Mouse (Mus musculus): Measurements from ENCODE around the gene Abhd12. TPM values are rescaled to one million over a fixed set of nuclear protein-coding genes. Genes with fewer than 3 reads are reported as not detected.

The Abhd12 gene
- polyA plus RNA-seq, 1 experiment from 2014 or later, result 37.5 TPM

GRCm38 (mm10) chr2:150834616-150835015 is 69.9 kb downstream of the Abhd12 start:
- Histone ChIP-seq H3K4me2 (no peak overlapping the region), H3K27ac (ENCODE audit: low read depth, low read length) (no peak overlapping the region), H3K27me3 (replicated peaks; ENCODE audit: control insufficient read depth, insufficient read depth, low read length) (no peaks in the 10 kb centered on the region), H3K4me3 (ENCODE audit: low read depth, low read length) (no peak overlapping the region), H3K36me3 (ENCODE audit: control insufficient read depth, insufficient read depth, low read length) (peaks cover 19% of the 10 kb centered on the region), H3K4me1 (replicated peaks; ENCODE audit: control insufficient read depth, insufficient read depth, low read length) (no peaks in the 10 kb centered on the region), H3K9ac (ENCODE audit: low read depth, low read length) (no peak overlapping the region), H3K9me3 (ENCODE audit: control insufficient read depth, low read length) (no peaks in the 10 kb centered on the region)
- ATAC-seq (replicated peaks; ENCODE audit: low FRiP score) (no peak), DNase-seq (ENCODE audit: low spot score) (no peak)
- 92% methylated on average over 7 of the region's 7 CpGs for WGBS

- ATAC-seq (replicated peaks; ENCODE audit: low FRiP score), result no peak
- no peak overlapping the region for H3K9ac ChIP-seq (ENCODE audit: low read depth, low read length)
- no peaks in the 10 kb centered on the region for H3K27me3 ChIP-seq (replicated peaks; ENCODE audit: control insufficient read depth, insufficient read depth, low read length)
- H3K4me2 ChIP-seq, result no peak overlapping the region
- H3K27ac ChIP-seq (ENCODE audit: low read depth, low read length), result no peak overlapping the region
- WGBS, result 94% methylated on average over 7 of the region's 7 CpGs
- H3K9me3 ChIP-seq (ENCODE audit: control insufficient read depth, low read length), result no peaks in the 10 kb centered on the region
- no peaks in the 10 kb centered on the region for H3K4me1 ChIP-seq (replicated peaks; ENCODE audit: control insufficient read depth, insufficient read depth, low read length)
- DNase-seq (ENCODE audit: low spot score), result no peak
- no peak overlapping the region for H3K4me3 ChIP-seq (ENCODE audit: low read depth, low read length)
- H3K36me3 ChIP-seq (ENCODE audit: control insufficient read depth, insufficient read depth, low read length), result peaks cover 27% of the 10 kb centered on the region
Measured at GRCm38 (mm10) chr2:150832029-150832428, 72.5 kb downstream of the Abhd12 start.

GRCm38 (mm10) chr2:150830911-150831441 is 73.6 kb downstream of the Abhd12 start:
- WGBS, result 87% methylated on average over 3 of the region's 3 CpGs
- no peaks in the 10 kb centered on the region for H3K9me3 ChIP-seq (ENCODE audit: control insufficient read depth, low read length)
- H3K27me3 ChIP-seq (replicated peaks; ENCODE audit: control insufficient read depth, insufficient read depth, low read length), result no peaks in the 10 kb centered on the region
- H3K27ac ChIP-seq (ENCODE audit: low read depth, low read length), result no peak overlapping the region
- ATAC-seq (replicated peaks; ENCODE audit: low FRiP score), result 0 out of 2 replicates have a peak, but pooled peaks have one; percentile 5
- H3K36me3 ChIP-seq (ENCODE audit: control insufficient read depth, insufficient read depth, low read length), result peaks cover 35% of the 10 kb centered on the region
- no peak overlapping the region for H3K9ac ChIP-seq (ENCODE audit: low read depth, low read length)
- H3K4me1 ChIP-seq (replicated peaks; ENCODE audit: control insufficient read depth, insufficient read depth, low read length), result no peaks in the 10 kb centered on the region
- H3K4me2 ChIP-seq, result no peak overlapping the region
- no peak overlapping the region for H3K4me3 ChIP-seq (ENCODE audit: low read depth, low read length)
- DNase-seq (ENCODE audit: low spot score), result no peak

GRCm38 (mm10) chr2:150830011-150830410 is 74.5 kb downstream of the Abhd12 start:
- Histone ChIP-seq H3K9me3 (ENCODE audit: control insufficient read depth, low read length) (no peaks in the 10 kb centered on the region), H3K27ac (ENCODE audit: low read depth, low read length) (no peak overlapping the region), H3K27me3 (replicated peaks; ENCODE audit: control insufficient read depth, insufficient read depth, low read length) (no peaks in the 10 kb centered on the region), H3K4me2 (no peak overlapping the region), H3K4me1 (replicated peaks; ENCODE audit: control insufficient read depth, insufficient read depth, low read length) (no peaks in the 10 kb centered on the region), H3K4me3 (ENCODE audit: low read depth, low read length) (no peak overlapping the region), H3K36me3 (ENCODE audit: control insufficient read depth, insufficient read depth, low read length) (peaks cover 36% of the 10 kb centered on the region), H3K9ac (ENCODE audit: low read depth, low read length) (no peak overlapping the region)
- DNase-seq (ENCODE audit: low spot score), result no peak
- ATAC-seq (replicated peaks; ENCODE audit: low FRiP score), result no peak
- WGBS, result 85% methylated on average over 2 of the region's 2 CpGs

- Histone ChIP-seq H3K4me3 (ENCODE audit: low read depth, low read length) (no peak overlapping the region), H3K27ac (ENCODE audit: low read depth, low read length) (no peak overlapping the region), H3K36me3 (ENCODE audit: control insufficient read depth, insufficient read depth, low read length) (peaks cover 41% of the 10 kb centered on the region), H3K9me3 (ENCODE audit: control insufficient read depth, low read length) (no peaks in the 10 kb centered on the region), H3K4me1 (replicated peaks; ENCODE audit: control insufficient read depth, insufficient read depth, low read length) (no peaks in the 10 kb centered on the region), H3K27me3 (replicated peaks; ENCODE audit: control insufficient read depth, insufficient read depth, low read length) (no peaks in the 10 kb centered on the region), H3K4me2 (no peak overlapping the region), H3K9ac (ENCODE audit: low read depth, low read length) (no peak overlapping the region)
- no peak for ATAC-seq (replicated peaks; ENCODE audit: low FRiP score)
- 75% methylated on average over 4 of the region's 4 CpGs for WGBS
- DNase-seq (ENCODE audit: low spot score), result no peak
Measured at GRCm38 (mm10) chr2:150828654-150829053, 75.9 kb downstream of the Abhd12 start.

- Histone ChIP-seq H3K36me3 (ENCODE audit: control insufficient read depth, insufficient read depth, low read length) (peaks cover 40% of the 10 kb centered on the region), H3K4me3 (ENCODE audit: low read depth, low read length) (no peak overlapping the region), H3K9ac (ENCODE audit: low read depth, low read length) (no peak overlapping the region), H3K27ac (ENCODE audit: low read depth, low read length) (no peak overlapping the region), H3K9me3 (ENCODE audit: control insufficient read depth, low read length) (no peaks in the 10 kb centered on the region), H3K27me3 (replicated peaks; ENCODE audit: control insufficient read depth, insufficient read depth, low read length) (no peaks in the 10 kb centered on the region), H3K4me2 (no peak overlapping the region), H3K4me1 (replicated peaks; ENCODE audit: control insufficient read depth, insufficient read depth, low read length) (no peaks in the 10 kb centered on the region)
- WGBS, result 84% methylated on average over 3 of the region's 3 CpGs
- ATAC-seq (replicated peaks; ENCODE audit: low FRiP score) (no peak), DNase-seq (ENCODE audit: low spot score) (no peak)
Measured at GRCm38 (mm10) chr2:150828164-150828563, 76.4 kb downstream of the Abhd12 start.

- Histone ChIP-seq H3K4me1 (replicated peaks; ENCODE audit: control insufficient read depth, insufficient read depth, low read length) (no peaks in the 10 kb centered on the region), H3K9me3 (ENCODE audit: control insufficient read depth, low read length) (no peaks in the 10 kb centered on the region), H3K9ac (ENCODE audit: low read depth, low read length) (no peak overlapping the region), H3K36me3 (ENCODE audit: control insufficient read depth, insufficient read depth, low read length) (peaks cover 35% of the 10 kb centered on the region), H3K4me3 (ENCODE audit: low read depth, low read length) (no peak overlapping the region), H3K27ac (ENCODE audit: low read depth, low read length) (no peak overlapping the region), H3K4me2 (no peak overlapping the region), H3K27me3 (replicated peaks; ENCODE audit: control insufficient read depth, insufficient read depth, low read length) (no peaks in the 10 kb centered on the region)
- WGBS, result 88% methylated on average over 3 of the region's 3 CpGs
- no peak for ATAC-seq (replicated peaks; ENCODE audit: low FRiP score)
- no peak for DNase-seq (ENCODE audit: low spot score)
Measured at GRCm38 (mm10) chr2:150826426-150826825, 78.1 kb downstream of the Abhd12 start.

- Histone ChIP-seq H3K9me3 (ENCODE audit: control insufficient read depth, low read length) (no peaks in the 10 kb centered on the region), H3K27ac (ENCODE audit: low read depth, low read length) (no peak overlapping the region), H3K4me2 (no peak overlapping the region), H3K27me3 (replicated peaks; ENCODE audit: control insufficient read depth, insufficient read depth, low read length) (no peaks in the 10 kb centered on the region), H3K36me3 (ENCODE audit: control insufficient read depth, insufficient read depth, low read length) (peaks cover 39% of the 10 kb centered on the region), H3K4me1 (replicated peaks; ENCODE audit: control insufficient read depth, insufficient read depth, low read length) (no peaks in the 10 kb centered on the region), H3K4me3 (ENCODE audit: low read depth, low read length) (no peak overlapping the region), H3K9ac (ENCODE audit: low read depth, low read length) (no peak overlapping the region)
- DNase-seq (ENCODE audit: low spot score) (no peak), ATAC-seq (replicated peaks; ENCODE audit: low FRiP score) (0 out of 2 replicates have a peak, but pooled peaks have one; percentile 18)
- WGBS, result 71% methylated on average over 8 of the region's 8 CpGs
Measured at GRCm38 (mm10) chr2:150822987-150823386, 81.6 kb downstream of the Abhd12 start.

GRCm38 (mm10) chr2:150820720-150821119 is 83.8 kb downstream of the Abhd12 start:
- H3K9ac ChIP-seq (ENCODE audit: low read depth, low read length), result no peak overlapping the region
- H3K27ac ChIP-seq (ENCODE audit: low read depth, low read length), result no peak overlapping the region
- ATAC-seq (replicated peaks; ENCODE audit: low FRiP score) (no peak), DNase-seq (ENCODE audit: low spot score) (no peak)
- no peak overlapping the region for H3K4me3 ChIP-seq (ENCODE audit: low read depth, low read length)
- no peak overlapping the region for H3K4me2 ChIP-seq
- no peaks in the 10 kb centered on the region for H3K9me3 ChIP-seq (ENCODE audit: control insufficient read depth, low read length)
- H3K4me1 ChIP-seq (replicated peaks; ENCODE audit: control insufficient read depth, insufficient read depth, low read length), result no peaks in the 10 kb centered on the region
- 83% methylated on average over 8 of the region's 8 CpGs for whole genome bisulfite sequencing
- H3K36me3 ChIP-seq (ENCODE audit: control insufficient read depth, insufficient read depth, low read length), result peaks cover 36% of the 10 kb centered on the region
- H3K27me3 ChIP-seq (replicated peaks; ENCODE audit: control insufficient read depth, insufficient read depth, low read length), result no peaks in the 10 kb centered on the region

Data from liver, embryonic 11.5 days (tissue).